Mouse (Mus musculus) heart, adult 2 months (tissue): ENCODE data around the gene Crxos.

Source experiments
- CTCF ChIP-seq: fragments of 200-600 bp; IDR thresholded peaks from 2 replicates; pipeline ENCODE4 v1.8.1; 2022; ENCODE audit warnings: antibody characterized with exemption, mild to moderate bottlenecking, moderate library complexity
- POLR2A ChIP-seq: fragments of 200-500 bp; IDR thresholded peaks from 2 replicates; pipeline ENCODE4 v1.6.1; 2011; ENCODE audit warnings: mild to moderate bottlenecking, low read depth, low read length, control low read depth; ENCODE audit not compliant: insufficient read depth

DNA sequence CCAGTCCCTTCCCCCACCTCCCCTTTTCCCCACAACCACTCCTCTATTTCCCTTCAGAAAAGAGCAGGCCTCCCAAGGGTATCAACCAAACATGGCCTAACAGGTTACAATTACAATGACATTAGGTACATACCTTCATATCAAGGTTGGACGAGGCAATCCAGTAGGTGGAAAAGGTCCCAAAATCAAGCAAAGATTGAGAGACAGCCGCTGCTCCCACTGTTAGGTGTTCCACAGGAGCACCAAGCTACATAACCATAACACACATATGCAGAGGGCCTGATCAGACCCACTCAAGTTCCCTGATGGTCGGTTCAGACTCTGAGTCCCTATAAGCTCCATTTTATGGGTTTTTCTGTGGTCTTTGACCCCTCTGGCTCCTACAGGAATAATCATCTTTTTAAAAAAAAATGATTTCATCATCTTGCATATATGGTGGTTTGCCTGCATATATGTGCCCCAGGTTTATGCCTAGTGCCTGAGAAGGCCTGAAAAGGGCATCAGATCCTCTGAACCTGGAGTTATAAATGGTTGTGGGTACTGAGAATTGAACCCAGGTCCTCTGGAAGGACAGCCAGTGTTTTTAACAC is 33.8 kb downstream of the Crxos start:
- no peak for TF ChIP-seq CTCF
- TF ChIP-seq POLR2A, result no peak
